Mouse (Mus musculus): ENCODE results near the gene Reep6. TPM values are rescaled to one million over a fixed set of nuclear protein-coding genes. Genes with fewer than 3 reads are reported as not detected.
A peak's percentile ranks its signal among the peaks of the same experiment; 100 is the strongest.
"Not testable (repeated sequence)": the region's sequence is repeated elsewhere in the genome, so short reads cannot be mapped to it uniquely, and the experiment has no call there.

Gene Reep6
- total RNA-seq, 4 experiments from 2014 or later: 12.0 to 14.8 (median 13.6) TPM

GRCm38 (mm10) chr10:80325045-80325444 lies 4.7 kb upstream of the Reep6 start:
- DNase-seq (ENCODE audit: low spot score in 2 of 2): no peak

- DNase-seq (ENCODE audit: low spot score in 2 of 2): no peak
Measured at GRCm38 (mm10) chr10:80330084-80330483, 331 bp downstream of the Reep6 start.

- DNase-seq (ENCODE audit: low spot score in 2 of 2): no peak
Measured at GRCm38 (mm10) chr10:80330888-80331287, 1.1 kb downstream of the Reep6 start.

- no peak for DNase-seq (ENCODE audit: low spot score in 2 of 2)
Measured at GRCm38 (mm10) chr10:80331636-80332524, 2.1 kb downstream of the Reep6 start.

- DNase-seq (ENCODE audit: low spot score in 2 of 2): no peak
Measured at GRCm38 (mm10) chr10:80332525-80332989, 2.8 kb downstream of the Reep6 start.

- no peak for DNase-seq (ENCODE audit: low spot score in 2 of 2)
Measured at GRCm38 (mm10) chr10:80336263-80336662, 6.5 kb downstream of the Reep6 start.

GRCm38 (mm10) chr10:80339941-80340750 lies 10.4 kb downstream of the Reep6 start:
- DNase-seq (ENCODE audit: low spot score in 2 of 2): peak in 1 of 2 experiments; percentile 86

GRCm38 (mm10) chr10:80341026-80341425 lies 11.3 kb downstream of the Reep6 start:
- no peak for DNase-seq (ENCODE audit: low spot score in 2 of 2)

GRCm38 (mm10) chr10:80341491-80342304 lies 11.9 kb downstream of the Reep6 start:
- no peak for DNase-seq (ENCODE audit: low spot score in 2 of 2)

- DNase-seq (ENCODE audit: low spot score in 2 of 2): no peak
Measured at GRCm38 (mm10) chr10:80342305-80342748, 12.6 kb downstream of the Reep6 start.

GRCm38 (mm10) chr10:80342749-80343424 lies 13.1 kb downstream of the Reep6 start:
- DNase-seq (ENCODE audit: low spot score in 2 of 2): no peak

GRCm38 (mm10) chr10:80343425-80343895 lies 13.7 kb downstream of the Reep6 start:
- DNase-seq (ENCODE audit: low spot score in 2 of 2): no peak

GRCm38 (mm10) chr10:80344131-80344661 lies 14.4 kb downstream of the Reep6 start:
- DNase-seq (ENCODE audit: low spot score in 2 of 2): no peak

GRCm38 (mm10) chr10:80345122-80345521 lies 15.4 kb downstream of the Reep6 start:
- DNase-seq (ENCODE audit: low spot score in 2 of 2): no peak

GRCm38 (mm10) chr10:80345929-80346328 lies 16.2 kb downstream of the Reep6 start:
- DNase-seq (ENCODE audit: low spot score in 2 of 2): not testable (repeated sequence)

GRCm38 (mm10) chr10:80347514-80347967 lies 17.8 kb downstream of the Reep6 start:
- no peak for DNase-seq (ENCODE audit: low spot score in 2 of 2)

GRCm38 (mm10) chr10:80348244-80348781 lies 18.6 kb downstream of the Reep6 start, which contains the start of gene Adamtsl5:
Gene Adamtsl5 (minus strand): TSS chr10:80348412.
- DNase-seq (ENCODE audit: low spot score in 2 of 2): no peak

GRCm38 (mm10) chr10:80348981-80349380 lies 19.2 kb downstream of the Reep6 start:
- DNase-seq (ENCODE audit: low spot score in 2 of 2): no peak

GRCm38 (mm10) chr10:80350292-80350691 lies 20.5 kb downstream of the Reep6 start:
- DNase-seq (ENCODE audit: low spot score in 2 of 2): peak in 1 of 2 experiments; percentile 79

GRCm38 (mm10) chr10:80351896-80352295 lies 22.1 kb downstream of the Reep6 start:
- DNase-seq (ENCODE audit: low spot score in 2 of 2): no peak

Measured in left cerebral cortex, adult 8-10 months (tissue).